Mouse (Mus musculus): Measurements from ENCODE around the gene Igsf1. TPM values are rescaled to one million over a fixed set of nuclear protein-coding genes. Genes with fewer than 3 reads are reported as not detected.

Gene Igsf1
- not detected in 2 replicates for total RNA-seq (2023)

DNA sequence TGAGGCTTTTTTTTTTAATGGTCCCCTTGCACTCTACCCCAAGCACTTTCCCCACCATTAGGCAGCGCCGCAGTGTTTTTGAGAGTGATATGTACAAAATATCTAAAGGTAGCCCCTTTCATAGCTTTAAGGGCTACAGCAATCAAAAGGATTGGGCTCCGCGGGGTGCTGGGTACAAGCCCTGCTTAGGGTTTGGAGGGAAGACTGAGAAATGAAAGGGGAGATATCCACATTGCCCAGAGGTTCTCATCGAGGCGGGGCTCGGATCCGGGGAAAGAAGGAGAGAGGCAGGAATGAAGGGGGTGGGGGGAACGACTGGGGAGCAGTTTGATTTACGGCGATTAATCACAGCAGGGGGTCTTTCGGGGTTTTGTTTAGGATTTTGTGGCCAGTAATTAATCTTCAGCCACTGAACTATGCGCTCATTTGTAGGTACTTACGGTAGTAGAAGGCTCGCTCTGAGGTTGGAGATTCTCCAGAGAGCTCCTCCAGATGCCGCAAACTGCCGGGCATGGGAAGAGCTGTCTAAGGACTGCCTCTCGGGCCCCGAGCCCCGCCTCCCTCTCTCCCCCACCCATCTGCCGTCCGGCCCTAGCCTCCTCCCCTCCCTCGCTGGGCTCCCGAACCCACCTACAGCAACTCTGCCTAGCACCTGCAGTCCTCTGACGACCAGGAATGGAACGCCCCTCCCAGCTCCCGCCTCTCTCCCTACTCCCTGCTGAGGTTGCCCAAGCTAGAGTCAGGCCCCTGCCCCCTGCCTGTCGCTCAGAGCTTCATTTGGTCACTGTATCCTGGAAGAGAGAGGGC lies at the start of gene Igsf1:
Igsf1 (minus strand) TSS at position 537 of the 807 bp plus-strand sequence.

DNA sequence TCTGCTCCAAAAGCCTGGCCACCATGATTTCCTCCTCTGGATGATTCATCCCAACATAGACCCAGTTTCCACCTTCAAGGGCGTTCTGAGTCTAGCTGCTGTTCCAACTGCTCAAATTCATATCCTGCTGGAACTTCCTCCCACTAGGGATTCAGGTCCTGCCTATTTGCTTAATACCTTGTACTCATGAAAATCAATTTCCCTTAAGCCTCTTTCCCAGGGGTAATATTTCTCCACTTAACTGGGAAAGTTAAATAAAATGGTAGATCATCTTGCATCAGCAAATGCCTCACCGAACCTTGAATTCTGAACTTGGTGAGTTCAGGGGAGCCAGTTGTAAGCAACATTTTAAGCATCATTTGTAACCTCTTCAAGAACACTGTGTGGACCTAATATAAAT lies 62.6 kb downstream of the Igsf1 start, which contains the start of gene Olfr1321:
Olfr1321 (minus strand) TSS at position 101 of the 400 bp plus-strand sequence.

Other genes with a start within 250 kb of the Igsf1 start
- not detected in 2 replicates for gene Olfr1320, start 125.4 kb downstream of the Igsf1 start, total RNA-seq (2023)
- gene Olfr1321, start 62.7 kb downstream of the Igsf1 start, total RNA-seq (2023), result not detected in 2 replicates
- not detected in 2 replicates for gene Olfr1322, start 93.7 kb upstream of the Igsf1 start, total RNA-seq (2023)
- not detected in 2 replicates for gene Olfr1323, start 221.6 kb upstream of the Igsf1 start, total RNA-seq (2023)

Data from neutrophil, adult 65 days (primary cell).